Mouse (Mus musculus): Measurements from ENCODE around the gene Pgam1. TPM values are rescaled to one million over a fixed set of nuclear protein-coding genes. Genes with fewer than 3 reads are reported as not detected.
"Not testable (repeated sequence)": the region's sequence is repeated elsewhere in the genome, so short reads cannot be mapped to it uniquely, and the experiment has no call there.

The Pgam1 gene
- total RNA-seq, 2 experiments from 2014 or later, result 14.4 to 25.0 TPM

DNA sequence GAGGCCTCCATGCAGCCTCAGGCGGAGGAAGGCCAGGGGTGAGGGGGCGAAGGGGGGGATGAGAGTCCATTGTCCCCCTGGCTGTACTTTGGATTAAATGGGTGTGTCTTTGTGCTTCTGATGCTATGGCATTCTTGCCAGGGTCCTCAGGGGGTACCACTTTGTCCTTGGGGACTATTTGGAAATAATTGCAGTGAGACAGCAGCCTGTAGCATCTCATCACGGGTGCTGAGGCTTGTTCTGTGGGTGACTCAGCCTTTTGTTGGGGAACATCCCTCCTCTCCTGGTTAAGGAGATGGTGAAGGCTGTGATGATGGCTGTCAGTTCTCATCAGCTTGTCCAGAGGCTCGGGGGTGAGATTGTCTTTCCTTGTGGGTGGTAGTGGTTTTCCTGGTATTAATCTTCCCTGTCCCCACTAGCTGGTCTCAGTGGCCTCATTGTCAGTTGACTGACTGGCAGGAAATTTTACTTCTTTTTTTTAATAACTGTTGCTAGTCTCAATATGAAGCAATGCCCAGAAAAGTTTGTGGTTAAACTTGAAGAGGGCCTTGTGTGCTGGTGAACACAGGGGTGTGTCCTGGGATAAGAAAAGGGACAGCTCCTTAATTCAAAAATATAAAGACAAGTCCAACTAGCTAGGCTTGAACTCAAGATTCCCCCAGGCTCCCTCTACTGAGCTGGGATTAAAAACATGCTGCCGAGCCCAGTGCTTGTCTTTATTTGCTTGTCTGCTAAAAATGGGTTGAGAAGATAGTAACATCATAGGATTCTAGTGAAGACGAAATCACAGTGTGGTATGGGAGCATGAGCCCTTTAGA is 2.3 kb downstream of the Pgam1 start:
- intact Hi-C loops (cut with DNase I), result loop anchor here (5.0 kb wide), 1 partner anchor 63 kb away; no protein-coding TSS in a partner anchor
- Histone ChIP-seq H3K4me3 (peak overlapping the region; percentile 90), H3K27ac (peak overlapping the region; percentile 93; the same call in 1 of the 2 replicates)
- DNase-seq, result peak; percentile 10
- no peak for TF ChIP-seq CTCF (IDR thresholded peaks at IDR 0.05)

- H3K27ac ChIP-seq, DNase-seq, H3K4me3 ChIP-seq: not testable (repeated sequence)
- intact Hi-C loops (cut with DNase I), result loop anchor here (5.0 kb wide), 1 partner anchor 63 kb away; no protein-coding TSS in a partner anchor
Observed at GRCm38 (mm10) chr19:41914592-41914882, 2.8 kb downstream of the Pgam1 start.

- no peak overlapping the region for H3K27ac ChIP-seq
- no peak for DNase-seq
- intact Hi-C loops (cut with DNase I), result no loop called here
- TF ChIP-seq CTCF (IDR thresholded peaks at IDR 0.05), result no peak
- H3K4me3 ChIP-seq, result no peak overlapping the region
Observed at GRCm38 (mm10) chr19:41915294-41915693, 3.6 kb downstream of the Pgam1 start.

GRCm38 (mm10) chr19:41916853-41917252 is 5.1 kb downstream of the Pgam1 start:
- H3K4me3 ChIP-seq, result no peak overlapping the region
- intact Hi-C loops (cut with DNase I), result no loop called here
- no peak for DNase-seq
- TF ChIP-seq CTCF (IDR thresholded peaks at IDR 0.05), result no peak
- no peak overlapping the region for H3K27ac ChIP-seq

GRCm38 (mm10) chr19:41919471-41919870 is 7.7 kb downstream of the Pgam1 start:
- Histone ChIP-seq H3K4me3 (no peak overlapping the region), H3K27ac (no peak overlapping the region)
- TF ChIP-seq CTCF (IDR thresholded peaks at IDR 0.05), result no peak
- DNase-seq, result no peak
- intact Hi-C loops (cut with DNase I), result no loop called here

DNA sequence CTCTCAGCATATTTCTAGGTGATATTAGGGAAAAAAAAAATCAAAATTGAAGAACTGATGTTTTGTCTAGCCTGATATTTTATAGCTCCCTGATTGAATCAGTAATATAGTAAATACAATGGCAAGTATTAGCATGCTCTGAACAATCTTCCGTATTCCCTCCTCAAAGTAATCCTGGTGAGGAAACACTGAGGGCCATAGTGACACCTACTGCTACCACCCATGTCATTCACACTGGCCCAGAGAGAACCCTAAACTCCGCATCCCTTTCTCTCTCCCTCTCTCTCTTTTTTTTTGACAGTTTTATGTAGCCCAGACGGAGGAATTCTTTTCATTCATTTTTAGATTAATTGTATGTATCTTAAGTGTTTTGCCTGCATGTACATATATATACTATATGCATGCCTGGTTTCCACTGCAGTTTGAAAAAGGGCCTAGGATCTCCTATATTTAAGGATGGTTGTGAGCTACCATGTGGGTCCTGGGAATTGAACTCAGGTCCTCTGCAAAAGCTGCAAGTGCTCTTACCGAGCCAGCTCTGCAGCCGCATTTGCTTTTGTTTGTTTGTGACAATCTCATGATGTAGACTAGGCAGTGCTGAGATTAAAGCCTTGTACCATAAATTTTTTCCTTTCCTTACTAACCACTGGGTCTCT is 8.8 kb downstream of the Pgam1 start:
- H3K27ac ChIP-seq, result no peak overlapping the region
- DNase-seq, result no peak
- intact Hi-C loops (cut with DNase I), result no loop called here
- no peak for TF ChIP-seq CTCF (IDR thresholded peaks at IDR 0.05)
- H3K4me3 ChIP-seq, result no peak overlapping the region

DNA sequence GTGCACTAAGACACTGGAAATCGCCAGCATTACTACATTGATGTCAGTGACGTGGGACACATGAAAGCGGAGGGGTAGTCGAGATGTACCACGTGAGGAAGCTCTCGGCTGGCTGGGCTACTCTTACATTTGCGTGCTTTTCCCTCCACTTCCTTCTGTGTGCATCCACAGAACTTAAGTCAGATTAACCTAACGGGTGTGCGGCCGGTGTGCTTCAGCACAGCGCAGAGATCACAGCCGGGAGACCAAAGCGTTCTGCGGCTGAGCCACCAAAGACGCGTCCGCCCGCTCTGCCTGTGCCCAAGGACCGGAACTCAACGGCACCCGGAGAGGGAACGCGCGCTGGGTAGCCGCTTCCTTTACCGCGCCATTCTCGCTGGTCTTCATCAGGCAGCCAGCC is 21.0 kb downstream of the Pgam1 start:
- peak overlapping the region; percentile 98 for H3K4me3 ChIP-seq
- no peak for DNase-seq
- TF ChIP-seq CTCF (IDR thresholded peaks at IDR 0.05), result no peak
- intact Hi-C loops (cut with DNase I), result loop anchor here (5.0 kb wide), 1 partner anchor 50 kb away; the partner anchor contains the start of genes Mms19 and Ubtd1
- H3K27ac ChIP-seq, result peak overlapping the region; percentile 78

- intact Hi-C loops (cut with DNase I), result loop anchor here (5.0 kb wide), 1 partner anchor 49 kb away; the partner anchor contains the start of genes Mms19 and Ubtd1
- H3K27ac ChIP-seq, result peak within 1 kb of the TSS; percentile 79
- peak; percentile 99 for DNase-seq
Observed at GRCm38 (mm10) chr19:41933179-41934086, 21.7 kb downstream of the Pgam1 start, which contains the start of the genes Exosc1 and Zdhhc16. Exosc1 (minus strand) TSS chr19:41933423. Zdhhc16 (plus strand) TSS chr19:41933480.

GRCm38 (mm10) chr19:41934124-41934523 is 22.4 kb downstream of the Pgam1 start:
- Histone ChIP-seq H3K4me3 (peak overlapping the region; percentile 98), H3K27ac (0 out of 2 replicates have a peak overlapping the region, but pooled peaks have one; percentile 79)
- TF ChIP-seq CTCF (IDR thresholded peaks at IDR 0.05), result no peak
- intact Hi-C loops (cut with DNase I), result loop anchor here (5.0 kb wide), 1 partner anchor 48 kb away; the partner anchor contains the start of genes Mms19 and Ubtd1
- DNase-seq, result no peak

More at GRCm38 (mm10) chr19:41933179-41934086, 21.7 kb downstream of the Pgam1 start, which contains the start of the genes Exosc1 and Zdhhc16:
- no peak for TF ChIP-seq CTCF (IDR thresholded peaks at IDR 0.05)
- H3K4me3 ChIP-seq, result peak within 1 kb of the TSS; percentile 98

DNA sequence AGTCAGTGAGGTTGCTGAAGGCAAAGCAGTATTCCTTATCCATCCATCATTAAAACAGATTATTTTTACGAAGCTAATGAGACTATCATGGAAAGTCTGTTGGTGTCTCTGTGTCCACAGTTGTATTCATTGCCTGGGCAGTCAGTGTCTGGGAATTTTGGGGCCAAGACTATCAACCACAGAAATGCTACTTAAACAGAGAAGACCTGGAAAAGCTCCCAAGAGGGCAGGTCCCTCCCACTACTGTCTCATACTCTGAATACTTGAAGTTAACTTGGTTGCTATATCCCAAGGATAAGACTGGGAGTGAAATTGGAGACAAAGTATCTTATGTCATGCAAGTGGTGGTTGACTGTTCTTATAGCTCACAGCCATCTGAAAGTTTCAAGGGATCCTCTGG is 24.2 kb downstream of the Pgam1 start:
- DNase-seq, result no peak
- no peak overlapping the region for H3K4me3 ChIP-seq
- no peak overlapping the region for H3K27ac ChIP-seq
- intact Hi-C loops (cut with DNase I), result no loop called here
- TF ChIP-seq CTCF (IDR thresholded peaks at IDR 0.05), result no peak

DNA sequence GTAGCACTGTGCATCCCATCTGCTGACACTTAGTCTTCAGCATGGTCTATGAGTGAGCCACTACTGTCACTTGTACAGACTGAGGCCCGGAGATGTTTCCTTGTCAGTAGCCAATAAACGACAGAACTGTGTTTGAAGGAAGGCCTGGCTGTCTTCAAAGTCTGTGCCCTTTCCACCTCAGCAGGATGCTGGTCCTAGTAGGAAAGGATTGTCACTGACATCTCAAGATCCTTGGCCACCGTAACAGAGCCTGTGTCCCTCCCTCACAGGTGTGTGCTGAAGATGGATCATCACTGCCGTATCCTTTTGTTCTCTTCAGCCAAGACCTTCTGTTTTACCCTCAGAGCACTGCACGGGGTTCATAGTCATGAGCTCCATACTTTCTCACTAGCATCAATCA is 26.8 kb downstream of the Pgam1 start:
- TF ChIP-seq CTCF (IDR thresholded peaks at IDR 0.05), result no peak
- intact Hi-C loops (cut with DNase I), result no loop called here
- Histone ChIP-seq H3K27ac (no peak overlapping the region), H3K4me3 (no peak overlapping the region)
- DNase-seq, result no peak

DNA sequence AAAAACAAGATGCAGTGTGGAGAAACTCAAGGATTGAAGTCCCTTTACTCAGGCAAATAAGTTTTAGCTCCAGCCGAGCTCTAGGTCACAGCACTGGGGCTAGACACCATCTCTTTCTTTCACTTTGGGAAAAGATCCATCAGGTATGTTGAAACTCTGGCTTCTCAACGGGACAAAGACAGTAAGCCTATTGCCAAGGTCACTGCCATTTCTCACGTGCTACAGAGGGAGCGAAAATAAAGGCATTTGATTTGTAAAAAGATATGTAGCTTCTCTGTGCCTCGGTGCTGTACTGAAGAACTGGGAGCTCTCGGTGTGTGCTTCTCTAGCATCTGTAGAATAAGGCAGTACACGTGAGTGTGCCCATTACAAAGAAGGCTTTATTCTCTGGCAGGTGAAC is 32.1 kb downstream of the Pgam1 start:
- no peak for TF ChIP-seq CTCF (IDR thresholded peaks at IDR 0.05)
- H3K4me3 ChIP-seq, result no peak overlapping the region
- intact Hi-C loops (cut with DNase I), result no loop called here
- no peak overlapping the region for H3K27ac ChIP-seq
- DNase-seq, result no peak

All from gastrocnemius, adult 2 months (tissue).